Mouse (Mus musculus) hematopoietic stem cell, adult 5-6 weeks (primary cell): ENCODE results near the gene Actr5. TPM values are rescaled to one million over a fixed set of nuclear protein-coding genes. Genes with fewer than 3 reads are reported as not detected.

Experiments used
- ATAC-seq, 2 experiments: fragments of 125-278 bp in 1 of 2; replicated peaks in 1 of 2; 2 replicates each; pipeline ENCODE4 v1.8.0; 2016 to 2017; ENCODE audit warnings: inconsistent platforms in 2 of 2, mild to moderate bottlenecking in 2 of 2, moderate number of reproducible peaks in 2 of 2, low read depth in 1 of 2, moderate TSS enrichment in 1 of 2; ENCODE audit not compliant: low FRiP score in 2 of 2, poor library complexity in 2 of 2, severe bottlenecking in 2 of 2, insufficient read depth in 1 of 2, low TSS enrichment in 1 of 2
- total RNA-seq: library from RNA; stranded (forward); fragments of 172-1452, 232-1000 nt; gene quantifications from 2 replicates; pipeline ENCODE4 v1.2.3, GENCODE M21; 2017

Gene Actr5
- total RNA-seq, 1 experiment from 2014 or later = 14.7 TPM

DNA sequence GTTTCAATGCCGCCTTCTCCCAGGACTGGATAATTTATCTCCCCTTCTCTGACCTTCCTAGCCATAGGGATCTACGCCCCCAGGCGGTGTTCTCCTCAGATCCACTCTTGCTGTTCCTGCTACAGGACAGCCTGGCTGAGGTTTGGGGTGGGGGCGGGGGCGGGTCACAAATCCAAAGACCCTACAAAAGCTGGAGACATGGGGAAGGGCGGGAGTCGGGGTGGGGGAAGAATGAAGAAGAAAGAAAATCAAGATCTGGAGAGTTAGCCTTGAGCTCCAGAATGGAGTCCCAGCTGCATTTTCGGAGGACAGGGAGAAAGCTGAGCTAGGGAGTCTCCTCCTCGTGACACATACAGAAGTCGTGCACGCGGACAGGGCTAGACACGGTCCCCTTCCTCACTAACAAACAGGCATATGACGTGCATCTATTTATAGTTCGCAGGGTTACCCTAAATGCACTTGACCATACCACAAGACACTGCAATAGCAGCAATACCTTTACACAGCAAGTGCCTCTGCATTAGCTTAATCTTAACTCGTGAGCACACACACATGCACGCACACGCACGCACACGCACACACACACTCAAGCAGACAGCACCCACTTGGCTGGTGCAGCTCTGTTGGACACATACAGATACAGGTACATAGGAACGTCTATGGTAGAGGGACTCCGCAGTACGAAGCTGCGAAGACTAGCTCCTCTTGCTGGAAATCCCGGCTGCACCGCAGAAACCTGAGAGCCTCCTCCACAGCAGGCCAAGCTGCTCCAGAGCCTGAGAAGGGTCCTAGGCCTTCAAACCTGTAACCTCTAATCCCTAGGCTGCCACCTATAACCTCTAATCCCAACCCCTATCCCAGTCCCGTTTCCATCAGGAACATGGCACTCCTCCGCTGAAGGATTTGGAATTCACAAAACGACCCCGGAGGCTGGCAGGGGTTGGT, 12.7 kb upstream of the Actr5 start:
- no peak for ATAC-seq

DNA sequence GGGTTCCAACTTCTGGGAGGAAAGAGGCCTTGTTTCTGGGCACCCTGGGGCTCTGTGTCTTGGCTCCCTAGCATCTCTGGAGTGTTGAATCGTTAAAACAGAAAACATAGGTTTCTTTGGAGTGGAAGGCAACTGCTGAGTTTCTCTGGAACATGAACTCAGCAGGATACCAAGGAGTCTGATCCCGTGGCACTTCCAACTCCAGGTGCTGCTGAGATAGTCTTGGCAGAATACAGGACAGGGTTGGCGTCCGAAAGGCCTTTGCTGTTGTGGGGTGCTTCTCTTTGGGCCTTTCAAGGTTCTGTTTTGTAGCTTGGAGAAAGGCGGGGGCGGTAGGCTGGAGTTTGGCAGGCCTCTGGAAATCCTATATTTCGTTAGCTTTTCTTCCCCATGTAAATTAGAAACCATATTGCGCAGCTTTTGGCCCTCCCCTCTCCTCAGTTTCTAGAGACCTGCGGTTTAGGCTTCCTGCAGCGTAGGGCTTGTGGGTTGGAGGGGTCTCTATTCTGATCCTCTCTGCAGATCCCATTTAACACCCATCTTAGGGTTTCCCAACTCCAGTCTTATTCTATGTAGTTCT, 11.9 kb upstream of the Actr5 start:
- no peak; a peak in 1 of 4 replicates for ATAC-seq

DNA sequence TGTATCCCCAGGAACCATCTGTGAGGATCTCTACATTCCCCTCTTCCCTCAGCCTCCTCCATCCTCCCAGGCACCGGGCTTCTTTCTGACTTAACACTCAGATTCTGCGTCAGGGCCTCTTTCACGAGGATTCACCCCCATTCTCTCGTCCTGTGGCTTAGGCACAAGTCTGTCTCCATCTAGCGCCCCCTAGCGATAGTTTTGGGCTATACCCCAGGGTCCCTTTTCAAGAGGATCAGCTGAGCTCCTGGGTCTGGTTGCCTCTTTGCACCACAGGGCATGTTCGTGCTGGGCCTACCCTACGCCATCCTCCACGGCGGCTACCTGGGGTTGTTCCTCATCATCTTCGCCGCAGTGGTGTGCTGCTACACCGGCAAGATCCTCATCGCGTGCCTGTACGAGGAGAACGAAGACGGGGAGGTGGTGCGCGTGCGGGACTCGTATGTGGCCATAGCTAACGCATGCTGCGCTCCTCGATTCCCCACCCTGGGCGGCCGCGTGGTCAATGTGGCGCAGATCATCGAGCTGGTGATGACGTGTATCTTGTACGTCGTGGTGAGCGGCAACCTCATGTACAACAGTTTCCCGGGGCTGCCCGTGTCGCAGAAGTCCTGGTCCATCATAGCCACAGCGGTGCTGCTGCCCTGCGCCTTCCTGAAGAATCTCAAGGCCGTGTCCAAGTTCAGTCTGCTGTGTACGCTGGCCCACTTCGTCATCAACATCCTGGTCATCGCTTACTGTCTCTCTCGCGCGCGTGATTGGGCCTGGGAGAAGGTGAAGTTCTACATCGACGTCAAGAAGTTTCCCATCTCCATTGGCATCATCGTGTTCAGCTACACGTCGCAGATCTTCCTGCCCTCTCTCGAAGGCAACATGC, 10.9 kb upstream of the Actr5 start:
- peak; percentile 36 to 37; a peak in 1 of 4 replicates for ATAC-seq

DNA sequence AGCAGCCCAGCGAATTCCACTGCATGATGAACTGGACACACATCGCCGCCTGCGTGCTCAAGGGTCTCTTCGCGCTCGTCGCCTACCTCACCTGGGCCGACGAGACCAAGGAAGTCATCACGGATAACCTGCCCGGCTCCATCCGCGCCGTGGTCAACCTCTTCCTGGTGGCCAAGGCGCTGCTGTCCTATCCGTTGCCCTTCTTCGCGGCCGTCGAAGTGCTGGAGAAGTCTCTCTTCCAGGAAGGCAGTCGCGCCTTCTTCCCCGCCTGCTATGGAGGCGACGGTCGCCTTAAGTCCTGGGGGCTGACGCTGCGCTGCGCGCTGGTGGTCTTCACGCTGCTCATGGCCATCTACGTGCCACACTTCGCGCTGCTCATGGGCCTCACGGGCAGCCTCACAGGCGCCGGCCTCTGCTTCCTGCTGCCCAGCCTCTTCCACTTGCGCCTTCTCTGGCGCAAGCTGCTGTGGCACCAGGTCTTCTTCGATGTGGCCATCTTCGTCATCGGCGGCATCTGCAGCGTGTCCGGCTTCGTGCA, 10.2 kb upstream of the Actr5 start:
- ATAC-seq = no peak

DNA sequence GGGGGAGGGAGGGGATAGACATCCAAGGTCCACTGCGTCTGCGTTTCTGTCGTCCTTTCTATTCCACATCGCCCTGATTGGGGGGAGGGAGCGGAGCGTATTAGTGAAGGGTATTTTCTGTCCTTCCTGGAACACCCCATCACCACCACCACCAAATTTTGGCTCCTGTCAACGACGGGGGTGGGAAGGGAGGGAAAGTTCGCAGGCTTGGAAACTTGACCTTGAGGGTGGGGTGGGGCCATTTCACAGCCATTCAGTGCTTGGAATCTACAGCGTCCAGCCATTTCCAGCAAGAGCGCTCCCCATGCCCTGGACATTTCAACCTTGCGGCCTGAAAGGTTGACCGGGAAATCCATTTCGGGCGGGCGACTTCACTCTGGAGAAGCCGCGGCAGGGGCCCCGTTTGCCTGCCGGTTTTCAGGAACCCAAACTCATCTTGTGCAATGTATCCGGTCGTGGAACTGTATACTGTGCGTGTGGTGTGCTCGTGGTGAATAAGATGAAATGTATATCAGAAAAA, 9.5 kb upstream of the Actr5 start:
- no peak for ATAC-seq

DNA sequence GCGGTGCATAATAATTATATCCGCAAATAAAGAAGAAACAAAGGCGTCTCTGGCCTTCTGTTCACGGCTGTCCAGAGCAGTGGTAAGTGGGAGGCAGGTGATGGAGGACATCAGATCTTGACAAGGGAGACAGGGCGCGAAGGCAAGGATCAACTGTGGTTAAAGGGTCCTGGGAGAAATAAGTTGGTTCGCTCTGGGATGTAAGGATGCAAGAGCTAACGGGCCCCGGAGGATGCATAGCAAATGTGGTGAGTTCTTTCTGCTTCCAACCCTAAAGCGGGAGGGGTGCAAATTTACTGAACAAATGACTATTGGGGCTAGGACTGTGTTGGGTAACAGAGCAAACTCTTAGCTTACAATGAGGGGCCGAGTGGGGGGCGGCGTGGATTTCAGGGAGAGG, 9.0 kb upstream of the Actr5 start:
- ATAC-seq = no peak

DNA sequence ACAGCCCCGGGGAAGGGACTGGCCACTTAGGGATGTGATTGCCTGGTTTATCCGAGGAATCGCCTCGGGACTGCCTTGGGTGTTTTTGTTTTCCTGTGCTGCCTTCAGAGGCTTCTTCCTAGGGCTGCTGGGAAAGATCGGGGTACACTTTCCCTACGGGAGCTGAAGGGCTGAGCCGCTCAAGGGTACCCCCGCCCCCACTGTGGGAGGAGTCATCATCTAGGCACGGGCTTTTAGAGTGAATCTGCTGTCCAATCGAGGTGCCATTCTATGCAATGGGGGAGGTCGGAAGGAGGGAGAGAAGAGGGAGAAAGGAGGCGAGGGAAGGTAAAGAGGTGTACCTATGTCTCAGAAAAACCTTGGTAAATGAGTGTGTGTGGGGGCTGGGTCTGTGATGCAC, 8.4 kb upstream of the Actr5 start:
- ATAC-seq = no peak

DNA sequence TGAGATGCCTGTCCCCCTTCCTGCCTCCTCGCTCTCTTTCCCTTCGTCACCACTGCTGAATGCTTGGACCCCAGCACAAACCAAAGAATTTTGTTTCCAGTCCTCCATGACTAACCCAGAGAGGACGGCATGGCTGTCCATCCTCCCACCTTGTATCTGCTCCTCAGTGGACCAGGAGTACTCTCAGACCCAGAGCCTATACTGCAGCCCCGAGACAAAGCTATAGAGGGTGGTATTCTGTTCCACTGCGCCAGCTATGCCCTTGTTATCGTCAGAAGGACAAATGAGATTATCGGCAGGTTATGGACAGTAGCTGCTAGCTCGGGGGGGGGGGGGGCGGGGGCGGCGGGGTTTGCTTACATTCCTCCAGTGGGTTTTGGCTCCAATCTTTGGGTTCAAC, 7.9 kb upstream of the Actr5 start:
- no peak for ATAC-seq

DNA sequence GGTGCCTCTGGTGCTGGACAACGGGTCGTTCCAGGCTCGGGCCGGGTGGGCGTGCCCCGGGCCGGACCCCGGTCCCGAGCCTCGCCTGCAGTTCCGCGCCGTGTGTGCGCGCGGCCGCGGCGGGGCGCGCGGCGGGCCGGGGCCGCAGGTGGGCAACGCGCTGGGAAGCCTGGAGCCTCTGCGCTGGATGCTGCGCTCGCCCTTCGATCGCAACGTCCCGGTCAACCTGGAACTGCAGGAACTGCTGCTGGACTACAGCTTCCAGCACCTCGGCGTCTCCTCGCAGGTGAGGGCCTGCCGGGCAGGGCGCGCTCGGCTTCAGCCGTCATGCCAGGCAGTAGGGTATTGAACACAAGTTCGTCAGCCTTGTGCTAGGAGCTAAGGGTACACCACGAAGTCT, 543 bp downstream of the Actr5 start:
- no peak for ATAC-seq

DNA sequence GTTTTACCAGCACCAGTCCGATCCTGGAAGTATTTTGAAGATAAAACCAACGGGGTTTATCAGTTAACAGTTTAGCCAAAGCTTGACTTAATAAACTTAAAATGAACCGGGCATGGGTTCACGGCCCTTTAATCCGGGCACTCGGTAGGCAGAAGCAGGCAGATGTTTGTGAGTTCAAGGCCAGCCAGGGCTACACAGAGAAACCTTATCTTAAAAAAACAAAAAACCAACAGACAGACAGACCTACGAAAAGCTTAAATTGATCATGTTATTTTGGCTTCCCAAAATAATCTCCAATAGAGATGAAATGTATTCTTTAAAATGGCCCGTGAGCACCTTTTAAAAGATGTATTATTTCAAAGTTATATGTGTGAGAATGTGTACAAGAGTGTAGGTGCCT, 1.0 kb downstream of the Actr5 start:
- ATAC-seq = no peak

DNA sequence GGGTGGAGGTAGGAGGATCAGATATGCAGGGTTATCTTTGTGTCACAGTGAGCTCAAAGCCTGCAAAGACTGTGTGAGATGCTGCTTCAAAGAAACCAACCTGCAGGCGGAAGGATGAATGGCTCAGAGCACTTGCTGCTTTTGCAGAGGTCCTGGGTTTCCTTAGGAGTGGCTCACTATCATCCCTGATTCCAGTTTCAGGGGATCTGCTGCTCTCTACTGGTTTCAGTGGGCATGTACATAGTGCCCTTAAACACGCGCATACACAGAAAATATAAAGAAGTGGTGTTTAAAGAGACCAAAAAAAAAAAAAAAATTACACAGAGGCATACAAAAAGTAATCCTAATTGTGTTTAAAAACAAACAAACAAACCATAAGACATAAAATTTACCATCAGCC, 4.2 kb downstream of the Actr5 start:
- ATAC-seq = no peak

DNA sequence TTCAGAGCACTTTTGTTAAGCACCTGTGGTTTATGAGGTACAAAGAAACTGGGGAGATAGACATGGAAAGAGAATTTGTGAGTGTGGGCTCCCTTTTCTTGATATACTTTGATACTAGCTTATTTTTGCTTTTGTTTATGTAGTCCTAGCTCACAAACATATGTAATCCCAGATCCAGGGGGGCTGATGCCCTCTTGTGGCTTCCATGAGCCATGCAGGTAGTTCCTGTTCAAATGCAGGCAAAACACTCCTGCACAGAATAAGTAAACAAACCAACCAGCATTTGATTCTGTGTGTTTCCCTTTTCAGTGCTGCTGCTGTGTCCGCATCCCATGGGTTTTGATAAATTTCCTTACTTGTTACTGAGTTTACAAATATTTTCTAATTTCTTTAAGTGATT, 4.7 kb downstream of the Actr5 start:
- ATAC-seq = no peak

DNA sequence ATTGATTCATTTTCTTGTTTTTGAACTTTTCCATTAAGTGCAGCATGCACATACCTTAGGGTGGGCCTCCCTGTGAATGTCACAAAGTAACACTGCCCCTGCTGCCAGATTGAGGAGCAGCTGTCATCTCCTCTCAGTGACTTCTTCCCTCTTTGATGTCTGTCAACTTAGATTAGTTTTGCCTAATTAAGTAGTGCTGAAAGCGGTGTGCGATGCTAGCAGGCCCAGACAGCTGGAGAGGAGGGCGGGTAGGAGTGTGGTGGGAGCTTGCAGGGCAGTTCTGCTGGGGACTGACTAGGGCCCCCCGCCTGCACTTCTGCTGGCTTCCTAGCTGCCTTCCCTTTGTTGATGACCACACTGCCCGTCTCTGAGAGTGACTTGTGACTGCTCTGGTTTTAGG, 7.2 kb downstream of the Actr5 start:
- no peak for ATAC-seq

DNA sequence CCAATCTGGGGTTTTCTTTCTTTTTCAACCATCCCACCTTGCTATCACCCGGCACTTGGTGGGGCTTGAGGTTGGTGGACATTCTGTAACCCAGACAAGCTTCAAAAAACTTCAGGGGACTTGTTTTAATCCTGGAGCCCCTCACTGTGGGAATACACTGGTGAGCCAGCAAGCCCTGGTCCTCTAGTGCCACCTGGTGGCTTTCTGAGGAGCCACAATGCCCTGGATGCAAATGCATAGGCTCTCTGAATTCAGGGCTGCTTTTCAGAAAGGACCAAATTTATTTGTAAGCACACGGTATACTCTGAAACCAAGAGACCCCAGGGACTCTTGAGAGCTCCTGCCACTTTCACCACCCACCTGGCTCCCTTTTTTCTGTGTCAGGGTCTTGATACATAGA, 17.2 kb downstream of the Actr5 start:
- ATAC-seq = peak; percentile 54 to 71; a peak in 2 of 4 replicates

DNA sequence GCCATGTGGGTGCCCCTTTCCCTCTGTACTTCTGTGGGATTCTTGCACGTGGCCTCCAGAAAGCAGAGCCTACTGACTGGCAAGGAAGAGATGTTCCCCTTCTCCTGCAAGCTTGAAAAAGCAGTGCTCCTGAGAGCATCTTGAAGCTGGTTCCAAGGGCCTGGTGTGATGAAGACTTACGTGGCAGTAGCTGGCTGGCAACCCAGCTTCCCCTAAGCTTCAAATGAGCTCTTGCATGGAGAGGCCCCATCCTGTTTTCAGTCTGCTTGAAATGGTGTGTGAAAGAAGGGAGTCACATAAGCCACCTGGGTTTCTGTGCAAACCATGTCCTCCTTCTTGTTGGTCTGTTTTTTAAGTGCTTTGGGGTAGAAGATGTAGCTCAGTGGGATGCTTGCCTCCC, 17.9 kb downstream of the Actr5 start:
- no peak for ATAC-seq

DNA sequence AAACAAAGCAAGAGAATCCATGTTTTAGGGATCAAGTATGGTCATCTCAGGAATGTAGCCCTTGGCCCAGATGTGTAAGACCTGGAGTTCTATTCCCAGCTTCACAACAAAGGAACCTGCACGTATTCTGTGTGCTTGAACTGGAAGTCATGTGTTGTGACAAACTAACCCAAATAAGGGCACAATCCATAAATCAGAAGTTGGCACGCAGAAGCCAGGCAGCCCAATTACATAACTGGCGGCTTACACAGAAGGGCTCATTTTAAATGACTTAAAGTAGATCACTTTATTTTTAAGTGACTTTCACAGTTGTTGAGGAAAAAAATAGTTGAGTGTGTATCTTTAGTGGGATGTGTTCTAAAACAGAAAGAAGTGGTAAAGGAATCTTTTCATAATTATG, 19.1 kb downstream of the Actr5 start:
- peak; percentile 57 to 58; a peak in 3 of 4 replicates for ATAC-seq

DNA sequence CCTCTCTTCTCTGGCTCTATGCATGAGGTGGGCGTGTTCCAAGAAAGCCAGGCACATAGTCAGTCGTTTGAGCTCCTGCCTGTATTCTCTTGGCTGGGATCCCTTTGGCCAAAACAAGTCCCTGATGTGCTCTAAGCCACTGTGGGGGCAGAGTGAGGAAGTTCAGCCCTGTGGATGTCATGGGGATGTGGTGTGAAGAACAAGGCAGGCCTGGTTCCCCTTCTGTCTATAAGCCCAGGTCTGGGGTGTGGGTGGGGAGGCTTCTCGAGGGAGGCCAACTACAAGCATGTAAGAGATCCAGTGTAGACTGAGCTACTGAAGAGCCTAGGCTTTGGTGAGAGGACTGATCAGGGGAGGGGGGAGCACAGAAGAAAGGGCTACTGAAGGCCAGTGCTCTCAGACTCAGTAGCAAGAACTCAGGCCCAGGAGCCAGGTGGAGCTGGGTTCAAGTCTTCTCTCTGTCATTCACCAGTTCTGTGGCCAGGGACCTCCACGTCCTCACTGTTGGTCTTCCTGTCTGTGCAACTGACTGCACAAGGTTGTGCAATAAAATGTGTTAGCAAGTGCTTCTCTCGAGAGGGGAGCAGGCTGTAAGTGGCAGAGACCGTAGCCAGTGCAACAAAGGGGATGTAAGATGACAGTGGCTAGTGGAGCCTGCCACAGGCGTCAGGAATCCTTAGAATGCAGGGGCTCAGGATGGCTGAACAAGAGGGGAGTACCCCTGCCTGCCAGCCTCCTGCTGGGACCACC, 26.6 kb downstream of the Actr5 start:
- peak; percentile 82 to 92 for ATAC-seq
